Mouse (Mus musculus) small intestine, adult 2 months (tissue): Measurements from ENCODE around the gene Cacna2d3.

ENCODE experiments used
- CTCF ChIP-seq: fragments of 200-500 bp; IDR thresholded peaks from 2 replicates; pipeline ENCODE4 v1.5.1; 2012; ENCODE audit warnings: low read depth, mild to moderate bottlenecking, control low read depth, inconsistent platforms, low read length, moderate library complexity, mixed read lengths; ENCODE audit not compliant: insufficient replicate concordance, insufficient read length; ENCODE audit errors: extremely low read depth
- POLR2A ChIP-seq: fragments of 200-500 bp; IDR thresholded peaks from 2 replicates; pipeline ENCODE4 v1.6.1; 2012; ENCODE audit warnings: low read depth, mild to moderate bottlenecking, control low read depth, inconsistent platforms, low read length, moderate library complexity

DNA sequence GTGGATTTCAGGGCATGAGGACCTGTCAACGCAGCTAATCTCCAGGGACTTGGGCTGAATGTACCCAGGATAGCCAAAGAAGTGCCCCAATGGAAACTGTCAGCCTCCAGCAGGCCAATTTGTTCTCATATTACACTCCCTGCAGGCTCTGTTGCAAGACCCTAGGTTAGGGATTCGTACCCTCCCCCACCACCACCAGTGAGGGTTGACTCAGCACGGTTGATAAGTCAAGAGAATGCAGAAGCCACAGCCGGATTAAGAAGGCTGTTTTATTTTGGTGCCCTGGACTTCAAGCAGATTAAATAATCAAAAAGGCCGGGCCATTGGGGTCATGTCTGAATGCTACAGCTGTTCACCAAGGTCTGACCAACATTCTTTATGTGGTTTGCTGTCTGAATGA lies 703.8 kb downstream of the Cacna2d3 start, which contains the start of gene Lrtm1:
- no peak for TF ChIP-seq POLR2A
- TF ChIP-seq CTCF: no peak
